ENCODE assay signal across 8 mouse cellular contexts in genomic region chr17:86350791-86351261, GRCm38 (mm10).
A peak's percentile ranks its signal among the peaks of the same experiment; 100 is the strongest.
DNase-seq lines count a peak whose midpoint lies in the region; ATAC-seq and TF ChIP-seq lines count a peak whose summit lies in the region.

No protein-coding gene starts in this region.

- H3K4me3 ChIP-seq in midbrain, postnatal 0 days (ENCODE audit: low read depth, low read length), result no peak overlapping the region

- 0 out of 2 replicates have a peak, but pooled peaks cover 3% of the 10 kb centered on the region for H3K4me1 ChIP-seq in midbrain, postnatal 0 days (ENCODE audit: insufficient read depth, low read length)

- no peaks in the 10 kb centered on the region for H3K36me3 ChIP-seq in midbrain, postnatal 0 days (ENCODE audit: insufficient read depth, low read length)

- peak overlapping the region; percentile 12; the same call in 1 of the 2 replicates for H3K27ac ChIP-seq in midbrain, postnatal 0 days (ENCODE audit: low read depth, low read length)

- no peaks in the 10 kb centered on the region for H3K27me3 ChIP-seq in midbrain, postnatal 0 days (ENCODE audit: insufficient read depth, low read length)

- H3K4me2 ChIP-seq in midbrain, postnatal 0 days (ENCODE audit: low read depth, low read length, poor library complexity, severe bottlenecking), result peak overlapping the region; percentile 24; the same call in 1 of the 2 replicates

- intact Hi-C loops in left cerebral cortex, postnatal 4 days (cut with DNase I), result no loop called here
- intact Hi-C loops in left cerebral cortex, postnatal 14 days (cut with DNase I), result no loop called here

- H3K9ac ChIP-seq in midbrain, postnatal 0 days (replicated peaks; ENCODE audit: low read length, poor library complexity, severe bottlenecking), result no peak overlapping the region

- no peak for ATAC-seq in midbrain, postnatal 0 days (ENCODE audit: low FRiP score)

- 44% methylated on average over 12 of the region's 12 CpGs for WGBS in midbrain, postnatal 0 days

- H3K9me3 ChIP-seq in midbrain, postnatal 0 days (ENCODE audit: low read length), result no peaks in the 10 kb centered on the region

- DNase-seq in left cerebral cortex, postnatal 4 days, result peak; percentile 74
- DNase-seq in left cerebral cortex, postnatal 14 days (ENCODE audit: low spot score in 2 of 2), result no peak
- peak; percentile 84 for DNase-seq in cerebellum, adult 11-12 months
- peak; percentile 68 for DNase-seq in heart, adult 8-10 months (ENCODE audit: low spot score)
- DNase-seq in midbrain, postnatal 0 days (ENCODE audit: low spot score), result peak; percentile 42
- no peak for DNase-seq in layer of hippocampus, adult 18-20 months (ENCODE audit: low spot score in 2 of 2)
- no peak for DNase-seq in thymus, postnatal 25 days
- DNase-seq in thymus, postnatal 14 days, result no peak

- no peak for TF ChIP-seq CTCF in midbrain, postnatal 0 days (IDR thresholded peaks at IDR 0.05)

Comparison
In these comparisons a context has a peak if more than half of its experiments do, and no peak if none do; other contexts are left out.
1. DNase-seq: peak in left cerebral cortex, postnatal 4 days (single experiment), cerebellum, adult 11-12 months (single experiment), heart, adult 8-10 months (single experiment) and midbrain, postnatal 0 days (single experiment); none in left cerebral cortex, postnatal 14 days (0 of 2), layer of hippocampus, adult 18-20 months (0 of 2), thymus, postnatal 25 days (single experiment) and thymus, postnatal 14 days (single experiment).